Mouse (Mus musculus): ENCODE data around the gene Gm20696.

DNA sequence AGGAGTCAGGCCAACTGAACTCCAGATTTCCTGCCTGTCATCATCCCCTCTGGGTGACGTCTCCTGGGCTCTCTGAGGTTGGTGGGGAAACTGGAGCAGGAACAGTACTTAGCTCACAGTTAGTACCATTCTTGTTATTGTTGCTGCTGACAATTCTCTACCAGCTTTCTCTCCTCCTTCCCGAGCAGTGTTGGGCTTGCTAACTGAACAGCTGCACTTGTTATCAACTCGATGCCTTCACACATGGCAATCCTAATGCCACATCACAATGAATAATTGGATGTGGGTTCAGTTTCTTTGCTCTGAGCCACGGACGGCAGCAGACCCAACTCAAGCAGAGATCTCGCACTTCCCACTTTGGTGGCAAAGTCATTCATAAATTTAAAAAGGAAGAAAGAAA is 89.6 kb downstream of the Gm20696 start:
- TF ChIP-seq CTCF (IDR thresholded peaks at IDR 0.05; ENCODE audit: low read depth, low read length) = no peak
- TF ChIP-seq POLR2A (IDR thresholded peaks at IDR 0.05; ENCODE audit: insufficient read depth, low read length) = no peak

All from ES-Bruce4 (cell line).